Mouse (Mus musculus) cerebellum, postnatal 4 days (tissue): Measurements from ENCODE around the gene Slc35f1.

Experiments used
- DNase-seq, 2 experiments: peaks; one replicate each; pipeline ENCODE4 v3.0.0; 2022; ENCODE audit warnings: low spot score in 2 of 2, mixed read lengths in 1 of 2

The Slc35f1 gene

DNA sequence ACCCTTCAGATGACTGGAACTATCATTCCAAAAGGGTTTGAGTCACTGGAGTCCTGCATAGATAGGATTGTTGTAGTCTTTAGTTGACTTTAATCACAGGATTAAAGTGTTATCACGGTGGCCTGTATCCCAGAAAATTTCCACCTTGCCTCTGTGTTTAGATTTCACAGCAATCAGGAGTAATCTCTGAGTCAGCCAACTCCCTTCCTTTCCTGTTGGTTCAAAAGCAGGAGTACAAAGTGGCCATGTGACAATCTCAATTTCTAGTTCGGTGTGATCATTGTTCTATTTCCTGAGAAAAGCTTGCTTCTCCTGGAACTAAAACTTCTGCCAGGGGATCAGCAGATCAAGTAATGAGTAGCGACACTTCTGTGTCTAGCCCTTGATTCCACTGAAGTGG lies 410.5 kb downstream of the Slc35f1 start:
- no peak for DNase-seq

DNA sequence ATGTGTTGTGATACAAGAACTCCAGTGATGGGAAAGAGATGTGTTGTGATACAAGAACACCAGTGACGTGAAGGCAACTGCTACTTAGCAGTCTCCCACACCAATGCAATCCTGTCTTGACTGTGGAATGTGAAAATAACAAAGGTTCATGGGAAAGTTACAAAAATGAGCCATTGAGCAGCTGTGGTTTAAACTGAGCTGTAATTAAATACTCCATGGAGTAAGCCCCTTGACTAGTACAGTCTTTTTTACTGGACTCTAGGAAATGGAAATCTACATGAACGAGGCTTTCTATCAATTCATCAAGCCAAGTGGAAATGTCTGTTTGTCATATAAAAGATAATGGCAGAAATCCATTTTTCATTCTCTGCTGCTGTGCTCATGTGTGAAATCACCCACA lies 411.1 kb downstream of the Slc35f1 start:
- no peak for DNase-seq

DNA sequence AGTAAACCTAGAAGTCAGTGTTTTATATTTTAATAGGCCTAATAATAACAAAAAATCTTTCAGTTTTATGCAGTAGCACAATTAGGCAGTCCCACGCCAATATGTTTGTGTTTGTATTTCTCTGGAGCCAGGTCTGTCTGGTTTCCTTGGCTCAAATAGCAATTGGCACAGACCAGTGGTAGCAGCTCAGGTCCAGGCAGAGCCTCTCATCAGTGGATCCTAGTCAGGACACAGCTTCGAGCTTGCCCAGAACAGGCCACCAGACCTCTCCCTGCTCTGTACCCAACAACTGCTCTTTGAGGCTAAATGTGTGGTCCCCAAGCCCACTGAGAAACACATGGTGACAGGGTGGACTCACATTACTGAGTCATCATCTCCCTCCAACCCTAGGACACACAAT lies 412.1 kb downstream of the Slc35f1 start:
- no peak for DNase-seq

DNA sequence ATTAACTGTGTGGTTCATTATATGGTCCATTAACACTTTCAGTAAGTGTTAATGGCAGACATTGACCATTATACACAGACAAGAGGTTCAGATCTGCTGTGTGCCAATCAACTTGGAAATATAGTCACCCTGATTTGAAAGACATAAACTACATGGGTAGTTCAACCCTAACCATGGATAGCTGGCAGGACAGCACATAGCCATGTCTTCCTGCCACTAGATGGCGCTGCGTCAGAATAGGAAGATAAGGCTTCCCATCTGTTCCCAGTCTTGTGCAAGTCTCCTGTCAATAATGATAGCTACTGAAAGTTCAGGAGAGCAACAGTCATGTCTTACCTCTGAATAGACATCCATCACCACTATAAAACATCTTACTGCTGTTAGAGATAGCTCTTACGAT lies 424.7 kb downstream of the Slc35f1 start:
- peak; percentile 32 to 47 for DNase-seq

DNA sequence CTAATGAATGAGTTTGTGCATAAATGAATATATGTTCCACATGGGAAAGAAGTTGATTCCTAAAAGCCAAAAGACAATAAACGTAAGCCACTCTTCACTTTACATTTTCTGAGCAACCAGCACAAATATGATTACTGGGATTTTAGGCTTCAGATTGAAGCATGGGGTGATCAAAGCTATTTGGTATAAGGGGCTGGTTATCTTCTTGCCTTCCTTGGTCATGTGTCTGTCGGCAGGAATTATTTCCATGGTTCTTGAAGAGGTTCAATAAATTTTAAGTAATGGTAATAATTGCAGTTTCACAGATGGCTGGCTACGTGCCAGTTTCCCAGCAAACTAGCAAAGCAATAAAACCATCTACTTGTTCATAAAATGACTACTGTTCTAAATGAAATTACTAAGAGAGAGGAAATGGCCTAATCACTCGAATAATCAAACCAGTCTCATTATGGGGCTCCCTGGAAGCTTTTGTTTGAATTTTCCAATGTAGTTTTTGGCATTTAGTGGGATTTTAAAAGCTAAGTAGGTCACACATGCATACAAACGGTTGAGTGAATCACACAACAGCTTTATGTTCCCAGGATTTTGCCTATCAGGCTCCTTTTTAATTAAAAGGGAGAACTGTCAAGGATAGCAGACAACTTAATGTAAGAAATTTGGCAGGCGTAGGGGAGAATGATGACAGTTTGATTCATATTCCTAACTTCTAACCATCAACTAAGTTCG lies 425.5 kb downstream of the Slc35f1 start:
- peak in 1 of 2 experiments; percentile 17 for DNase-seq

DNA sequence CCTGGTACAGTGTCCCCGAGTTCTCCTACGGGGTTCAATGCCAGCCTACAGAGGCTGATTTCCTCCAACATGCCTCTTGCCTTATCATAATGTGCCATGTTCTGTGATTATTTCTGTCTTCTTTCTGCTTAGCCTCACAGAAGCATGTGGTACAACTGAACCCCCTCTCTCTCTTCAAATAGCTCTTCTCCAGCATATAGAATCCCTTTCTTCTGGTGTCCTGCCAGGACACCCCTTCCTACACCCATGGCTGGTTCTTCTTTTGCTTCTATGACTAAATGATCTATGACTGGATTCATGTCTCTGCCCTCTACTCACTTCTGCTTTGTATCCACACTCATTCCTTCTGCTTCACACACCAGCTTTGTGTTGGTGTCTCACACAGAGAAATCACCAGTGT lies 430.3 kb downstream of the Slc35f1 start:
- no peak for DNase-seq

DNA sequence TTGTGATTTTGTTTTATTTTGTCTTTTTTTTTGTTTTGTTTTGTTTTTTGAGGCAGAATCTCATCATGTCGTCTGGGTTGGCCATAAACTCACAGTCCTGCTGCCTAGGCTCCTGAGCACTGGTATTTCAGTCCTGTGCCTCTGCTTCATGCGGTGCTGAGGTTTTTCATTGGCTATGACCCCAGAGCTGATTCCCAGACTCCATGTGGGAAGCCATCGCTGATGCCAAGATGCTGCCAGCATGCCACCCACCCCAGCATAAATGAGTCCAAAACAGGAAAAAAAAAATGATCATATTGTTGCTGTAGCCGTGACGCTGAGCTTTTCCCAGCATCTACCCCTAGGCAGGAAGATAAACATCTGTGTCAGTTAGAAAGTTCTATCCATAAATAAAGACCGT lies 434.0 kb downstream of the Slc35f1 start:
- DNase-seq = peak in 1 of 2 experiments; percentile 6

DNA sequence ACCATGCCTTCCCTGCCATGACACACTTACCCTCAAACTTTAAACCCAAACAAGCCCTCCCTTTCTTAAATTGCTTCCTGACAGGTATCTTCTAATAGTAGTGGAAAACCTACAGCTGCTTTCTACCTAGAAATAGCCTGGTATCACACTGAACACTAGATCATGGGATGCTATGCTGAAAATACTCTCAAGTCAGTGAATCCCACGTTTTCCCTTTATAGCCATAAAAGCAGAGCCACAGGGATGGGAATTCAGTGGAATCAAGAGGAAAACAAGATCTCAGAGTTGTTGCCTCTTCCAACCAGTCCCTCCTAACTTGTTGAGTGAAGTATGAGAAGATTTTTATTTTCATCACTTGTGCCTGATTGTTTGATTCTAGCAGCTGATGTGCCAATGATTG lies 442.4 kb downstream of the Slc35f1 start:
- DNase-seq = no peak

DNA sequence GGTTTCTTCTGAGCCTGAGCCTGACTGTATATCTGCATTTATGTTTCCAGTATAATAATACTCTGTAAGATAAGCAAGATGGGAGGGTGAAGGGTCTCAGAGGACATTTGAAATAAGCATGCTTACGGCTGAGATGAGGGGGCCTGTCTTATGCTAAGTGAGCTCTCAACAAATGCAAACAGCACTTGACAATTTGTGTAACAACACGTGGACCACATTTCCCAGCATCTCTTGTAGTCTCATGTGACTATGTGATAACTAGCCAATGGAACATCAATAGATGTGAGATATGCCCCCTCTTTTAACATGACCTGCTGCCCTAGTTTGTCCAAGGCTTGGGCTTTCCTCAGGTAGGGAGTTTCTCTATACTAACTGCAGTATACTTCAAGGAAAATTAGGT lies 460.0 kb downstream of the Slc35f1 start:
- no peak for DNase-seq

DNA sequence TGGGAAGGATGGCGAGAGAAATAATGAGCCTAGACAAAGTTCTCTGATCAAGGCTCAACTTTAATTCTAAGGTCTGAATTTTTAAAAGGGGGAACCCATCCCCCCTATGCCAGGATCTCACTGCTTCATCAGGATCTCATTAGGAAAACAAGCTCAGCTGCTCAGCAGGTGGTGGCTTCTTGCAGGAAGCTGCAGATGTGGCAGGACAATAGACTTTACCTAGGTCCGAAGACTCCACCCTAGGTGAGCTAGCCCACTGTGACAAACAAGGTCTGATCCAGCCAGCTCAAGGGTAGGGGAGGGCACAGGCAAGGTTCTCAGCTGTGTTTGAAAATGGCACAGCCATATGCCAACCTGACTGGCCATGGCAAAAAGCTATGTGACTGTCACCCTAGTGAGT lies 460.6 kb downstream of the Slc35f1 start:
- DNase-seq = no peak

DNA sequence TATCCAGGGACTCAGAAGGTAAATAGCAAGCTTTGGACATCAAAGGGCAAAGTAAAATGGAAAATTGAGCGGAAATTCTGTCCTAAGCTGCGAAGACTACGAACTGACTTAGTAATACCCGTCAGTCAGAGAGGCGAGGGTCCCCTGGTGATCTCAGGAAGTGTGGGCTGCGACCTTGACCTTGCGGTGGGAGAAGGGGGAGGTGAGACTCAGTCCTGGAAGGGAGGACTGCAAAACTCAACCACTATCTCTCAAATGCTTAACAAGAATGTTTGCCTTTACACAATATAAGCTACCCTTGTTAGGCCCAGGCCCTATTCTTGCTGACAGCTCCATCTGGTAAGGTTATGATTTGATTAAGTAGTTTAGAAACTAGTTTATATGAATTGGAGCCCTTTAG lies 466.0 kb downstream of the Slc35f1 start:
- no peak for DNase-seq

DNA sequence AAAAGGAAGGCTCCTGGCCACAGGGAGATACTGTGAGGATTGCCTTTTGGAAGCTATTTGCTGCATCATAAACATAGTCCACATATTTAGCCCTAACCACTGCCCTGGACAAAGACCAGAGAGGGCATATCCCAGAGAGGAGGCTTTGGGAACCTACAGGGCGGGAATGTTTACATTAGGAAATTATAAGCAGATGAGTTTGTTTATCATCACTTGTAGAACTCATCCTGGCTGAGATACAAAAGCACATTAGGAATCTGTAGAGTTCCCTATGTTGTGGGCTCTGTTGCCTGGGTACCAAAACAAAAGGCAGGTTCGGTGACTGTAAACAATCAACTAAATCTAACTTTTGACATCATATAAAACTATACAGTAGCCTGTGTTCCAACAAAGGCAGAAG lies 467.4 kb downstream of the Slc35f1 start:
- DNase-seq = no peak
